Mouse (Mus musculus): ENCODE results near the gene Frmd4a.
A peak's percentile ranks its signal among the peaks of the same experiment; 100 is the strongest.

Gene Frmd4a

DNA sequence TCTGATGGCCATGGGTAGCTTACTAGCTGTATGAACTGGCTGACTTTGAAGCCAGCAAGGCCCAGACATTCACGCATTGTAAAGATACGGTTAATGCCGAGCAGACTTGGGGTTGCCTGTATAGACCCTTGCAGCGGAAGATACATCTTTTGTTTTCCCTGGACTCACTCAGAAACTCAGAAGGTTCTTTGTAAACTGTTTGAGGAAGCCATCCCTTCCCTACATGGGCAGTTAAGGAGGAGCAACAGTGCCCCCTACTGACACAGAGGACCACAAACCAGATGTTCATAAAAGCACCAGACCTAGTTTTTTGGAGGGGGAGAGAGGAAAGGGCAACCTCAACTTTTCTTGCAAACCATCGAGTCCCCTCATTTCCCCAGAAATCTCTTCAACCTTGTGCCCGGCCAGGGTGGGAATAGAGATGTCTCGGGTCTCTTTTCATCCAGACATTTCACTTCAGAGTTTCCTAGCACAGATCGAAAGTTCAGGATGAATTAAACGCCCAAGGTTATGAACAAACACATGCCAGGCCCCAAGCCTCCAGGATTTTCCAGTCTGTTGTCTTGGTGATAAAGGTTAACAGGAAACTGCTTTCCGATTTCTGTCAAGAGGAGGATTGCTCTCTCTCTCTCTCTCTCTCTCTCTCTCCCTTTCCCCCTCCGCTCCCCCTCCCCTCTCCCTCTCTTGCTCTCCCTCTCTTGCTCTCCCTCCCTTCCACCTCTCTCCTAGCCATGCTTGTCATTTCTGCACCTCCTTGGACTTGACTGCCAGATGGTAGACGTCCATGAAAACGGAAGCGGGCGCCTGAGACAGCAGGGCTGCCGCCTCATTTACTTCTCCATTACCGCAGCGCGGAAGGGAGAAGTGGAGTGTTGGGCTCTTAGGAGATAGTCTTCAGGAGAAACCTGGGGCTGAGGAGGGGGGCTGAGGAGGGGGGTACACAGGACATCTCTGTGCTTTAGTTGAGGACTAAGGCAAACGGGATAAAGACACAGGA is 475.3 kb downstream of the Frmd4a start:
- peak; percentile 57 for DNase-seq (ENCODE audit: low read depth)

GRCm38 (mm10) chr2:4494478-4494877 is 477.0 kb downstream of the Frmd4a start:
- DNase-seq (ENCODE audit: low read depth), result no peak

DNA sequence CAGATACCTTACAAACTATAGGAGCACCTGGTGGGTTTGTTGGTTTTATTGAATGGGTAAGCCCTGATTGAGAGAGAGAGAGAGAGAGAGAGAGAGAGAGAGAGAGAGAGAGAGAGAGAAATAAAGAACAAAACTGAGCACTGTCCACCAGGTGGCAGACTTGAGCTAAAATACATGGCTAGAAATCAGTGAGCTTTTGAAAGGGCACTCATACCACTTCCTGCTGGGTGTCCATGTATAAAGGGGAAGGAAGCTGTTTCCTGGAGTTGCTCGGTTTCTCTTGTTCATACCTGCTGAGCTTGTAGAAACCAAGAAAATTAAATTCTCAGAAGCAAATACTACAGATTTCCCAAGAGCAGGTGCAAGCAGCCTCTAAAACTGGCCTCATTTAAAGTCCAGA is 481.7 kb downstream of the Frmd4a start:
- DNase-seq (ENCODE audit: low read depth), result peak; percentile 87

GRCm38 (mm10) chr2:4499916-4500315 is 482.4 kb downstream of the Frmd4a start:
- DNase-seq (ENCODE audit: low read depth), result no peak

DNA sequence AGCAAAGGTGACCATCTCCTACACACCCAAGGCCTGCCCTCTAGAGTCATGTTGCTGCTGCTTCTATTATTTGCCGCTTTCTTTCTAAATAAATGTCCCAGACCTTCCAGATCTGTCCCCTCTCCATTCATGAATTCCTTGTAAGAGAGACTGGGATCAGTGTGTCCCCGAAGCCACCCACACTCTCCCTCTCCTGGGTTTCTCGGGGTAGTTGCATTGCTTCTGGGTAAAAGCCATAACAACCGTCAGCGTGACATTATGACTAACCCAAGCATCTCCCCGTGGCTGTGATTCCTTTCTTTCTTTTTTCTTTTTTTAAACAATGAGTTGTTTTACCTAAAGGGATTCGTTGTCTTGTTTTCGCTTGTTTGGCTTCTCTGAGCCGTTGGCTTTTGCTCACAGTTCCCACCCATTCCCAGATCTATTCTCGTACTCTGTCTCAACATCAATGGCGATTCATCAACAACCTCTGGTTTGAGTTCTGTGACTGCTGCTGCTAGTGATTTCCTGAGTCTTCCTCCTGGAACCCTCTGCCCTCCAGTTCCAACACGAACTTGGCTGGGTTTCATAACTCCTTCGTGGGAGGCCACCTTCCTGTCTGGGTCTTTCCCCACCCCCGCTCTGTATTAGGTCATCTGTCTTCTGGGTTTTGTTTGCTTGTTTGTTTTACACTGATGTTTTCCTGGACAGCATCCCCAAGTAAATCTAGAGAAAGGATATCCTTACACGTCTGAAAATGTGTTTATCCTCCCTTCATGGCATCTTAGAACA is 483.9 kb downstream of the Frmd4a start:
- DNase-seq (ENCODE audit: low read depth), result no peak

- DNase-seq (ENCODE audit: low read depth), result no peak
Observed at GRCm38 (mm10) chr2:4504413-4504812, 486.9 kb downstream of the Frmd4a start.

DNA sequence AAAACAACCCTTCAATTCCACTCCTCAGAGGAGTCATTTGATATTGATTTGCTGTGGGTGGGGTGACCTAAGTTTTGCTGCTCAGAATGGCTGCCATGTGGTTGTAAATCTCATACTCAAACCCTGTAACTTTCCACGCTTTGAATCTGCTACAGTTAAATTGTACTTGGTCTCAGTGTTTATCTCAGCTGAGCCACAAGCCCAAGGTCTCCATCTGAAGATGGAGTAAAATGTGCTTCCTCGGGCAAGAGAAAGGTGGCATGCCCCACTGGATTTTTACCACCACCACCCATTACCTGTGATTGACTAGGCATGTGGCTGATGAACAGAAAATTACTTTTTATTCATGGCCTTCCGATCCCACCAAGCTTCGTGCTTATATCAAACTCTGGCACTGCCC is 488.2 kb downstream of the Frmd4a start:
- DNase-seq (ENCODE audit: low read depth), result no peak

DNA sequence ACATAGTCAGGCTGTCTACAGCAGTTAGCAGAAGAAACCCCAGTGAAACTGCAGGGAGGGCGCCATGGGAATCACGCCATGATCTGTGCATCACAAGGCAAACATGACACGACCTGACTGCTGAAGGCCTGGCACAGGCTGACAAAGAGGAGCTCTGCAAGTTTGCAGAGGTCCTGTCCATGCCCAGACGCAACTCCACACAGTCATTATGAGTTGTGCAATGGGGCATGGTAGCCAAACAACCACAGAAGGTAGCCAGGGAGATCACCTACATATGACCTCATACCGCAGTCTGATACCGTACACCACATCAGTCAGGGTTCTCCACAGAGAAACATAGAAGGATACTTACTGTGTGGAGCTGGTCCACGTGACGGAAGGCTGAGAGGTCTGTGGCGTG is 489.1 kb downstream of the Frmd4a start:
- no peak for DNase-seq (ENCODE audit: low read depth)

GRCm38 (mm10) chr2:4507887-4508615 is 490.5 kb downstream of the Frmd4a start:
- no peak for DNase-seq (ENCODE audit: low read depth)

DNA sequence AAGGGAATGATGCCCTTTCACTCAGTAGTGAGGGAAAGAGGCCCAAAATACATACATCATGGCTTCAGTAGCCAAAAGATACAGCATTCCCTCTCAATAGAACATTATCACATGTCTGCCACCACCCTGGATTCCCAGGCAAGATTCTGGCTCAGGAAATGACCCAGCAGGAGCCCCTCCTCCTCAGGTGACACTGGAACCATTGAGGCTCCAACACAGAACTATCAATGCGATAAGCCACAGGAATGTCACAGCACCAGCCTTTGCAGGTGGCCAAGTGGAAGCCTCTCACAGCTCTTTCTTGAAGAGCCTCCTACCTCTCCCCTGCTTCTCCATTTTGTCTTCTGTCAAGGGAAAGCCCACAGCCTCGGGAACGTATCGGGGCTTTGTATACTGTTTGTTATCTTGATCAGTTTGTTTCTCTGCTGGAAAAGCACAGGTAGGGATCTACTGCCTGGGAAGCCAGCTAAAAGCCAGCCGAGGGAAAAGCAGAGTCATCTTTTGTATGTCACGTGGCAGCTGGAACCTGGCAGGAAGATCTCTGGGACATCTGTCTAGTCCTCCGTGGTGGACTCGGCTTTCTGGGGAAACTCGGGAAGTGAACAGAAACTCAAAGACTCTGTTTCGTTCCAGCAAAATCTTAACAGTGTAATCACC is 491.6 kb downstream of the Frmd4a start:
- DNase-seq (ENCODE audit: low read depth), result no peak

- no peak for DNase-seq (ENCODE audit: low read depth)
Observed at GRCm38 (mm10) chr2:4509739-4510138, 492.2 kb downstream of the Frmd4a start.

DNA sequence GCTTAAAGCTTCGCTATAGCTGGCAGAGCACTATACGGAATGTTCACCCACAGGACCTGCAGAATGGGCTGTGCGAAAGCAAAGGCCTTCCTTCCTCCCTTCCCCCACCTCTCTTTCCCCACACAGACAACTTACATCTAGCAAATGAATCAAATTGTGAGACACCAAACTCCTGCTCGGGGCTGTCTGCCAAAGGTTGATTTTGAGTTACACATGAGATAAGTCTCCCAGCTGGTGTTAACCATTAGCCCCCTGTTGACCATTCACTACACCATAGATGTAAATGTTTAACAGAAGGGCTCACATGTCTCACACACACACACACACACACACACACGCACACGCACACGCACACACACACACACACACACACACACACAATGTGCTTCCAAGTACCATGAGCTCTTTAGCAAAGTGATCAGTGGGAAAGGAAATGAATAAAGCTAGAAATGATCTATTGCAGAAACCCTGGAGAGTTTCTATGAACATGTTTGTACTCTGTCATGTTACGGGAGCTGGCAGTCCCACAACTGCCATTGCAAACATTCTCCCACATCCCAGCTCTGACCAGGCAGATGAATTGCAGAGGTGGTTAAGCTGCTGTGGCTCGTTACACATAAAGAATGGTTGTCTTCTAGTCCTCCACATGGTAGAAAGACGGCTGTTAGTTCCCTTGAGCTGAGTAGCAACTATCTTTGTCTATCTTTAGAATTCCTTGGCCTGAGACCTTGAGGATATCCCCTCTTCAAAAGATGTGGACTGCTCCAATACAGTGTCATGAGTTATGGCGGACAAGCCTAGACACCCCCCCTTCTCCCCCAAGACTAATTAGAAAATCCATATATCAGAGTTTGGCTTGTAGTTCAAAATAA is 492.9 kb downstream of the Frmd4a start:
- no peak for DNase-seq (ENCODE audit: low read depth)

DNA sequence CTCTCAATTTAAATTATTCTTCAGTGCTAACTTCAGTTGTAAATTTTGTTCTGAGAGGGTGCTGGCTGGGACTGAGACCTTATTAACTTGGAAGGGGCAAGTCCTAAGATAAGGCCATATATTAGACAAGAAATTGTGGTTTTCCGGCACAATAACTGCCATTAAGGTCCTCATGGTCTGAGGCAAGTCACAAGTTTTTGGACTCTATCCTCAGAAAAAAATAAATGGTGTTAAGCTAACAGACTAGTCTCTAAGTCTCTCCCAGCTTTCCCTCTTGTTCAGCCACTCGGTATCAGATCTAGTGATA is 493.5 kb downstream of the Frmd4a start:
- DNase-seq (ENCODE audit: low read depth), result no peak

- no peak for DNase-seq (ENCODE audit: low read depth)
Observed at GRCm38 (mm10) chr2:4512607-4513006, 495.1 kb downstream of the Frmd4a start.

DNA sequence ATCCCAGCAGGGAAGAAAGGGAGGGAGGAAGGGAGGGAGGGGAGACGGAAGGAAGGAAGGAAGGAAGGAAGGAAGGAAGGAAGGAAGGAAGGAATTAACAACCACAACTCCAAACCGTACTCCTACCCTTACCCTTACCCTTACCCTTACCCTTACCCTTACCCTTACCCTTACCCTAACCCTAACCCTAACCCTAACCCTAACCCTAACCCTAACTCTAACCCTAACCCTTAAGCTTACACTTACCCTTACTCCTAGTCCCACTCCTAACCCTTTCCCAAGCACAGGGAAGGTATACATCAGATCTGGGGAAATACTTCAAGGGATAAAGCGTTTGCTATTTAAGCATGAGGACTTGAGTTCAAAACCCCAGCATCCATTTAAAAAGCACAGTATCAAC is 498.4 kb downstream of the Frmd4a start:
- DNase-seq (ENCODE audit: low read depth), result no peak

DNA sequence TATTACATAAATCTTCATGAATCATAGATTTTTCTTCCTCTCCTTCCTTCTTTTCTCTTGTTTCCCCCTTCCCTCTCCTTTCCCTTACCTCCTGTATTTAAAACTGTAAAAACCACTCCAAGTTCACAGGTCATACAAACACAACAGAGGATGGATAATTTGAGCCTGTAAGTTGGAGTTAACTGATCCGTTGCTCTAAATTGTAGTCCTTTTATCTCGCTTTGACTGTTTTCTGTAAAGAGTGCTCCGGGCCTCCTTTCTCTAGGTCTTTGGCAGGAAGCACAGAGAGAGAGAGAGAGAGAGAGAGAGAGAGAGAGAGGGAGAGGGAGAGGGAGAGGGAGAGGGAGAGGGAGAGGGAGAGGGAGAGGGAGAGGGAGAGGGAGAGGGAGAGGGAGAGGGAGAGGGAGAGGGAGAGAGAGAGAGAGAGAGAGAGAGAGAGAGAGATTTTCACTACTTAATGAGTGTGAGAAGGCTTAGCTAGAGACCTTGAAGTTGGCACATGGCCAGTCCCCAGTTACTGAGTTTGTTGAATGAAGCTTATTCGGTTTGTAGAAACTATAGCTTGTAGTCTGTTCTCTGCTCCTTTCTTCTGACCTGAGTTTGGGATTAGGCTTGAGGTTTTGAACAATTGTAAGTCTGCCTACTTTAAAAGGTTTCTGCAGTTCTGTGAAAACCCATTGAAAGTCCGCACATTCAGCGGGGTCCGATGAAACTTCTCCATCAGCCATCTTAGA is 499.5 kb downstream of the Frmd4a start:
- DNase-seq (ENCODE audit: low read depth), result peak; percentile 5

GRCm38 (mm10) chr2:4517553-4518125 is 500.1 kb downstream of the Frmd4a start:
- peak; percentile 5 for DNase-seq (ENCODE audit: low read depth)

- DNase-seq (ENCODE audit: low read depth), result peak; percentile 32
Observed at GRCm38 (mm10) chr2:4518549-4518948, 501.0 kb downstream of the Frmd4a start.

GRCm38 (mm10) chr2:4522769-4523487 is 505.4 kb downstream of the Frmd4a start:
- no peak for DNase-seq (ENCODE audit: low read depth)

All from induced T-regulatory cell, adult 2 months (primary cell).